Mouse (Mus musculus) midbrain, embryonic 16.5 days (tissue): ENCODE data around the gene Coq8b. TPM values are rescaled to one million over a fixed set of nuclear protein-coding genes. Genes with fewer than 3 reads are reported as not detected.

ENCODE experiments used
- ATAC-seq: fragments of 200-750 bp; cut with Nextera tagmentation; 2 replicates; pipeline ENCODE4 v1.8.0; 2017; ENCODE audit warnings: moderate TSS enrichment
- H3K27ac ChIP-seq: fragments of 300-500 bp; sonication (generic); 2 replicates; pipeline ENCODE4 v1.5.1; 2014; ENCODE audit warnings: mild to moderate bottlenecking, low read length, mixed read lengths
- H3K27me3 ChIP-seq: fragments of 300-500 bp; sonication (generic); 2 replicates; pipeline ENCODE4 v1.6.1; 2014; ENCODE audit warnings: low read depth, low read length, mixed read lengths; ENCODE audit not compliant: control insufficient read depth, insufficient read depth
- H3K36me3 ChIP-seq: fragments of 300-500 bp; sonication (generic); 2 replicates; pipeline ENCODE4 v1.6.1; 2014; ENCODE audit warnings: mild to moderate bottlenecking, low read length, moderate library complexity, mixed read lengths; ENCODE audit not compliant: control insufficient read depth, insufficient read depth
- H3K4me1 ChIP-seq: fragments of 300-500 bp; sonication (generic); 2 replicates; pipeline ENCODE4 v1.6.1; 2014; ENCODE audit warnings: mild to moderate bottlenecking, low read length, mixed read lengths; ENCODE audit not compliant: control insufficient read depth, insufficient read depth
- H3K4me2 ChIP-seq: fragments of 300-500 bp; sonication (generic); 2 replicates; pipeline ENCODE4 v1.6.1; 2014; ENCODE audit warnings: mild to moderate bottlenecking, low read length, mixed read lengths
- H3K4me3 ChIP-seq: fragments of 300-500 bp; sonication (generic); 2 replicates; pipeline ENCODE4 v1.5.1; 2014; ENCODE audit warnings: low read depth, mild to moderate bottlenecking, low read length, moderate library complexity, mixed read lengths
- H3K9ac ChIP-seq: fragments of 300-500 bp; sonication (generic); 2 replicates; pipeline ENCODE4 v1.6.1; 2014; ENCODE audit warnings: low read depth, low read length, mixed read lengths
- H3K9me3 ChIP-seq: fragments of 300-500 bp; sonication (generic); replicated peaks from 2 replicates; pipeline ENCODE4 v1.6.1; 2014; ENCODE audit warnings: mild to moderate bottlenecking, low read length, mixed read lengths; ENCODE audit not compliant: control insufficient read depth, poor library complexity, severe bottlenecking
- WGBS: fragments of 180-500 bp; shearing (Covaris S2); extraction: QIAGEN DNeasy Blood & Tissue Kit; methylation state at CpG from one replicate; pipeline ENCODE4 v1.1.7; 2014; 5-methylcytosine and 5-hydroxymethylcytosine counted together
- polyA plus RNA-seq: library from polyadenylated mRNA; unstranded; fragments of >200 nt; fragmentation: Nextera tagmentation; extraction: Ambion mirVana; gene quantifications from 2 replicates; pipeline ENCODE4 v1.2.1, GENCODE M21; 2015

Coq8b gene
- polyA plus RNA-seq, 1 experiment from 2014 or later, result 21.1 TPM

DNA sequence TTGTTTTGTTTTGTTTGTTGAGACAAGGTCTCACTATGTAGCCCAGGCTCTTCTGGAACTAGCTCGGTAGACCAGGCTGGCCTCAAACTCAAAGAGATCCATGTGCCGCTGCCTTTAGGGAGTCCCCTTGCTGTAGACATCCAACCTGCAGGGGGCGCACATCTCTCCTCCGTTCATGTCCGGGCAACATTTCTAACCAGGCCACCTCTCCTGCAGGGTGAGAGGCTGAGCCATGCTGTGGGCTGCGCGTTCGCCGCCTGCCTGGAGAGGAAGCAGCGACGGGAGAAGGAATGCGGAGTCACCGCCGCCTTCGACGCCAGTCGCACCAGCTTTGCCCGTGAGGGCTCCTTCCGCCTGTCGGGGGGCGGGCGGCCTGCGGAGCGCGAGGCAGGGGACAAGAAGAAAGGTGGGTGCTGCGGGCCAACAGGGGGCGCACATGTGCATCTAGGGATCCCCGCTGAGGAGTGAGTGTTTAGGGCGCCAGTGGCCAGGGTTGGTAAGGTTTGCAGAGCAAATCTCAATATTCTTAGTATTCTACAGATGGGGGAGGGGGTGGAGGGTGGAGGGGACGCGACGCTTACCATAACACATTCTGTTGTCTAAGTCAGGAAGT, 41.0 kb downstream of the Coq8b start:
- no peak overlapping the region for H3K9ac ChIP-seq
- H3K4me3 ChIP-seq, result no peak overlapping the region
- peaks cover 69% of the 10 kb centered on the region for H3K36me3 ChIP-seq
- ATAC-seq, result no peak
- H3K27me3 ChIP-seq, result no peaks in the 10 kb centered on the region
- H3K9me3 ChIP-seq, result no peaks in the 10 kb centered on the region
- no peak overlapping the region for H3K27ac ChIP-seq
- WGBS, result 58% methylated on average over 31 of the region's 32 CpGs
- H3K4me1 ChIP-seq, result no peaks in the 10 kb centered on the region
- no peak overlapping the region for H3K4me2 ChIP-seq

DNA sequence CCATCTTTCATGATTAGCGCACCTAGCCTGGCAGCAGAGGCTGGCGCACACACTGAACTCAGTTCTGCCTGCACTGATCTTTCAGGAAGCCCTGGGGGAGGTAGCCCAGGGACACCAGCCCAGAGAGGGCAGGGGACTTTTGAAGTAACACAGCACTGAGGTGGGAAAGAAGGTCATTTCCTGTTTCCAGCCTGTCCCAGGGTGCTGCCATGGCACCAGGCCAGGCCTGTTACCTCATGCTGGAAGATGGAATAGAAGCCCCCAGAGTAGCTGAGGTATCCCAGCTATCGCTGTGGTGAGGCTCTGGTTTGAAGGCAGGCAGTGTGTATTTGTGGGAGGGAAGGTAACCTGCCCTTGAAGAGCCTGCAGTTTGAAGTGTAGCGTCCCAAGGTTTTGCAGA, 42.1 kb downstream of the Coq8b start:
- Histone ChIP-seq H3K4me1 (no peaks in the 10 kb centered on the region), H3K4me2 (no peak overlapping the region), H3K27ac (no peak overlapping the region), H3K9me3 (no peaks in the 10 kb centered on the region), H3K9ac (no peak overlapping the region), H3K4me3 (no peak overlapping the region), H3K36me3 (peaks cover 68% of the 10 kb centered on the region), H3K27me3 (no peaks in the 10 kb centered on the region)
- WGBS, result 98% methylated on average over 4 of the region's 4 CpGs
- ATAC-seq, result no peak

DNA sequence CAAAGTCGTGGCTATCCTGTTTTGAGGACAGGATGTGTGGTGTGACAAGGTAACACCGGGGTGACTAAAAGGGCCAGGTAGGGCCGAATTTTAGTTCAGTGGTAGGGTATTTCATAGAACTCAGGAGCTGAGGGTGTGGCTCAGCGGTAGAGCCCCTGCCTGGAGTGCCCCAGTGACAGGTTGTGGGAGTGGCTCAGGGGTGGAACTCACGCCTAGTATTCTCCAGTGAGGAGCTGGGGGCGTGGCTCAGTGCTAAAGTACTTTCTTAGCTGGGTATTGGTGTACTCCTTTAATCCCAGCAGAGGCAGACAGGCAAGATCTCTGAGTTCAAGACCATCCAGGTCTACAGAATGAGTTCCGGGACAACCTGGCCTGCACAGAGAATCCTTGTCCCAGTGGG, 43.2 kb downstream of the Coq8b start:
- Histone ChIP-seq H3K4me2 (no peak overlapping the region), H3K36me3 (peaks cover 63% of the 10 kb centered on the region), H3K9ac (no peak overlapping the region), H3K4me3 (no peak overlapping the region), H3K27ac (no peak overlapping the region), H3K27me3 (no peaks in the 10 kb centered on the region), H3K4me1 (no peaks in the 10 kb centered on the region), H3K9me3 (no peaks in the 10 kb centered on the region)
- ATAC-seq, result no peak
- WGBS, result 69% methylated on average over 7 of the region's 7 CpGs

DNA sequence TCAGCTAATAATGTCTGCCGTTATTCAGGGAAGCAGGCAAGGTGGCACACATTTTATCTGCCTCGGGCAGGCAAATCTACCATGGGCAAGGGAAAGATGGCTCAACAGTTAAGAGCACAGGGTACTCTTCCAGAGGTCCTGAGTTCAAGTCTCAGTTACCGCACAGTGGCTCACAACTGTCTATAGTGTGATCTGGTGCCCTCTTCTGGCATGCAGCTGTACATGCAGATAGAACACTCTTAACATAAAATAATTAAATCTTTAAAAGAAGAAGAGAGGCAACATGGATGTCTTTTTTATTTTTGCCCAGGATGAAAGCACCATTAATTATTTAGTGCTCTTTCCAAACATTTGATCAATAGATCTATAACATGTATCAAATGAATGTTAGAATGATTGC, 44.4 kb downstream of the Coq8b start:
- Histone ChIP-seq H3K9me3 (no peaks in the 10 kb centered on the region), H3K36me3 (peaks cover 62% of the 10 kb centered on the region), H3K4me3 (no peak overlapping the region), H3K27ac (no peak overlapping the region), H3K9ac (no peak overlapping the region), H3K4me1 (no peaks in the 10 kb centered on the region), H3K27me3 (no peaks in the 10 kb centered on the region), H3K4me2 (no peak overlapping the region)
- 93% methylated on average over 3 of the region's 3 CpGs for WGBS
- ATAC-seq, result no peak

DNA sequence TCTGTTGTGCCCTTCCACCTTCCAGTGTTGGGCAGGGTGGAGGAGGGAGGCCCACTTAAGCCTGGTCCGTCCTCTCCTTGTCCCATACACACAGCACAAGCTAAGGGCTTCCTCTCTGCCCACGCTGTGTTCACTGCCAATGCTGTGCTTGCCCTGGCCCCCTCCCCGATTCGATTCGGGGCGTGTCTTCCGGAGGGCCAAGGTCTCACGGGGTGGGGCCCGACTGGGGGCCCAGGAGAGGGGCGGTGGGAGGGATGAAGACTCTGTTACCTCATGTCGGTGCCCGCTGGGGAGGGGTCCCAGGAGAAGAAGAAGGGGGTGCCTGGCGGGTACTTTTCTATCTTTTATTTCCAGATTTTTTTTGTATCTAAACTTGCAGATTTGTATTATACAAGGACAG, 48.9 kb downstream of the Coq8b start:
- 72% methylated on average over 13 of the region's 13 CpGs for WGBS
- peaks cover 34% of the 10 kb centered on the region for H3K36me3 ChIP-seq

DNA sequence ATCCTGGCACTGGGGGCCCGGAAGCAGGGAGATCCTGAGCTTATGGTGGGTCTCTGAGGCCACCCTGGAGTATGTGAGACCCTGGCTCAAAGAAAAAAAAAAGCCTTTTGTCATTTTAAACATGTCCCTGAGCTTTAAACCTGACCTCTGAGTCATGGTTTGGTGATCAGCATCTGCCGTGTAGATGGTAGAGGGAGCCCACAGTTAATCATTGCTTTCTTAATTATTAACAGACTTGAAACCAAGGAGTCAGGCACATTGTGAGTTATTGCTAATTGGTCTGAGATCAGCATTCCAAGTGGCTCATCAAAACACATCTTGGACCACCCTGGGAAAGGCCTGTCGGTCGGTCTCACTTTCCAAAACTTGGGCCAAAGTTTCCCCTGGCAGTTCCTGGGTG, 49.4 kb downstream of the Coq8b start:
- Histone ChIP-seq H3K4me2 (no peak overlapping the region), H3K27me3 (no peaks in the 10 kb centered on the region), H3K4me1 (0 out of 2 replicates have a peak, but pooled peaks cover 3% of the 10 kb centered on the region), H3K4me3 (no peak overlapping the region), H3K36me3 (peaks cover 28% of the 10 kb centered on the region), H3K27ac (no peak overlapping the region), H3K9ac (no peak overlapping the region), H3K9me3 (no peaks in the 10 kb centered on the region)
- WGBS, result 57% methylated on average over 4 of the region's 4 CpGs
- no peak for ATAC-seq

More for the DNA sequence above, 48.9 kb downstream of the Coq8b start:
- no peak overlapping the region for H3K27ac ChIP-seq
- no peaks in the 10 kb centered on the region for H3K9me3 ChIP-seq
- no peak overlapping the region for H3K4me3 ChIP-seq
- 0 out of 2 replicates have a peak, but pooled peaks cover 3% of the 10 kb centered on the region for H3K4me1 ChIP-seq
- H3K27me3 ChIP-seq, result no peaks in the 10 kb centered on the region
- no peak overlapping the region for H3K9ac ChIP-seq
- no peak for ATAC-seq
- no peak overlapping the region for H3K4me2 ChIP-seq

DNA sequence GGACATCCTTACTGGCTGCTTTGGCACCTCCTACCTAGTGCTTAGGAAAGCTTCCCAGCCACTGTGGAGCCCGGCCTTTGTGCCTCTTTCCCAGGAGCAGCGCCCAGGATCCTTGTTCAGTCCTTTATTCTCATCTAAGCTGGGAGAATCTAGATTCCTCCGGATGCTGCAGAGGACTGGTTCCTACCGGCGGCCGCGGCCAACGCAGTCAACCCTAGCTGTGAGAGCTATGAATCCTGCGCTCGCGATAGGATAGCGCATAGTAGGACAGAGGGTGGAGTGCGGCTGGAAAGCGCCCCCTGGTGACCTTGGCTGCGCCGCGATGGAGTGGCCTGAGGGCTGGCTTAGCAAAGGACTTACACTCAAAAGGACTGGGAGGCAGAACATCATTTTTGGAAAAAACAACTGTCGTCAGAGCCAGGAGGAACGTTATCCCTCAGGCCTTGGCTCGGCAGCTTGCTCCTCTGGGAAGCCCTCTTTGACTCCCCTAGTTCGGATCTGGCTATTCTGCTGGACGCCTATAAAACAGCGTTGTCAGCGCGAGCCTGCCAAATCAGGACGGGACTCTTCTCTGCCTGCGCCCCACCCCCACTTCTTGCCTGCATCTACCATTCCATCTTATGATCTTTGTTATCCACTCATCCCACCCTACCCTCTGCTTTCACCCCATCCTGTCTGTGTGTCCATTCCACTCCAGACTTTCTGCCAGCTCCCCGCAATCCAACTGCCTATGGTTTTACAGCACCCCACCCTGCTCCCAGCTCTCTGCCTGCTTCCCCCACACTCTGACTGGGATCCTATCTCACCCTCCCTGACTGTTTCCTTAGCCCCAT, 52.3 kb downstream of the Coq8b start:
- ATAC-seq, result peak; percentile 55
- H3K9me3 ChIP-seq, result no peaks in the 10 kb centered on the region
- H3K36me3 ChIP-seq, result peaks cover 8% of the 10 kb centered on the region; the same call in 1 of the 2 replicates
- H3K4me2 ChIP-seq, result peak overlapping the region; percentile 39; the same call in 1 of the 2 replicates
- WGBS, result 2% methylated on average over 28 of the region's 28 CpGs
- no peaks in the 10 kb centered on the region for H3K27me3 ChIP-seq
- no peak overlapping the region for H3K27ac ChIP-seq
- peak overlapping the region; percentile 0 for H3K4me3 ChIP-seq
- 0 out of 2 replicates have a peak, but pooled peaks cover 3% of the 10 kb centered on the region for H3K4me1 ChIP-seq
- H3K9ac ChIP-seq, result no peak overlapping the region

DNA sequence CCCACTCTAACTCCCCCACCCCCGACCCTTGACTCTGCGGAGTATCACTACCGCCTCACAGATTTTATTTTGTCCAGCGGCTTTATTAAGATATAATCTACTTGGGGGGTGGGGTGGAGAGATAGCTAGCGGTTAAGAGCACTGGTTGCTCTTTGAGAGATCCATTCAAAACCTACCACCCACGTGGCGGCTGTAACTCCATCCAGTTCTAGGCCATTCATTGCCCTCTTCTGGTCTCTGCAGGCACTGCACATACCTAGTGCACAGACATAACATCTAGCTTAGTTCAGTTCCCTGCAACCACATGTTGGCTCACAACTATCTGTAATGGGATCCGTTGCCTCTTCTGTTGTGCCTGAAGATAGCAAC, 52.9 kb downstream of the Coq8b start:
- Histone ChIP-seq H3K9ac (no peak overlapping the region), H3K4me2 (peak overlapping the region; percentile 39; the same call in 1 of the 2 replicates), H3K27ac (no peak overlapping the region), H3K4me3 (no peak overlapping the region), H3K9me3 (no peaks in the 10 kb centered on the region), H3K4me1 (0 out of 2 replicates have a peak, but pooled peaks cover 3% of the 10 kb centered on the region), H3K27me3 (no peaks in the 10 kb centered on the region), H3K36me3 (peaks cover 5% of the 10 kb centered on the region; the same call in 1 of the 2 replicates)
- ATAC-seq, result peak; percentile 68; the same call in 1 of the 2 replicates
- 6% methylated on average over 8 of the region's 8 CpGs for WGBS

DNA sequence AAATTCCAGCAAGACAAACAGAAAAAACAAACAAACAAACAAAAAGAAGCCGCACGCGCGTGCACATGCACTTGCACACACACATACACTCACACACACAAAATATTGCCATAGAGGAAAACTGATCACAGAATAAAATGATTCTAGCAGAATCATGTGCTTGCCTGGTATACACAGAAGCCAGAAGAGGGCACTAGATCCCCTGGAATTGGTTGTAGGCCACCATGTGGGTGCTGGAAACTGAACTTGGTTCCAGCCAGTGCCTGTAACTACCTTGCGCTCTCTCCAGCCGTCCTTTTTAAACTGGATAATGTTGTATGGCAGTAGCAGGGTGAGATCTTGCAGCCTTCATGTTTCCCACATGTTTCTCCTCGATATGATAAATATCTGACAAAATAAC, 55.9 kb downstream of the Coq8b start:
- Histone ChIP-seq H3K27me3 (no peaks in the 10 kb centered on the region), H3K36me3 (no peaks in the 10 kb centered on the region), H3K9ac (no peak overlapping the region), H3K4me2 (no peak overlapping the region), H3K27ac (no peak overlapping the region), H3K4me3 (no peak overlapping the region), H3K4me1 (0 out of 2 replicates have a peak, but pooled peaks cover 3% of the 10 kb centered on the region), H3K9me3 (no peaks in the 10 kb centered on the region)
- no peak for ATAC-seq
- 88% methylated on average over 7 of the region's 7 CpGs for WGBS
